Mouse (Mus musculus) liver, embryonic 13.5 days (tissue): ENCODE results near the gene Adipor2. TPM values are rescaled to one million over a fixed set of nuclear protein-coding genes. Genes with fewer than 3 reads are reported as not detected.

Experiments
- ATAC-seq: fragments of 200-750 bp; cut with Nextera tagmentation; 2 replicates; pipeline ENCODE4 v1.8.0; 2017; ENCODE audit warnings: low read depth, mild to moderate bottlenecking, moderate number of reproducible peaks, moderate library complexity
- DNase-seq: peaks from one replicate; pipeline ENCODE4 v3.0.0; 2022
- H3K27ac ChIP-seq: fragments of 300-500 bp; sonication (generic); 2 replicates; pipeline ENCODE4 v1.5.1; 2015; ENCODE audit warnings: moderate library complexity, mild to moderate bottlenecking, inconsistent platforms
- H3K27me3 ChIP-seq: fragments of 300-500 bp; sonication (generic); 2 replicates; pipeline ENCODE4 v1.6.1; 2015; ENCODE audit warnings: mild to moderate bottlenecking, inconsistent platforms
- H3K36me3 ChIP-seq: fragments of 300-500 bp; sonication (generic); 2 replicates; pipeline ENCODE4 v1.6.1; 2015; ENCODE audit warnings: mild to moderate bottlenecking, inconsistent platforms
- H3K4me1 ChIP-seq: fragments of 300-500 bp; sonication (generic); replicated peaks from 2 replicates; pipeline ENCODE4 v1.6.1; 2015; ENCODE audit warnings: inconsistent platforms
- H3K4me2 ChIP-seq: fragments of 300-500 bp; sonication (generic); 2 replicates; pipeline ENCODE4 v1.6.1; 2015; ENCODE audit warnings: inconsistent platforms, mild to moderate bottlenecking, moderate library complexity
- H3K4me3 ChIP-seq: fragments of 300-500 bp; sonication (generic); replicated peaks from 2 replicates; pipeline ENCODE4 v1.5.1; 2015; ENCODE audit warnings: mild to moderate bottlenecking, inconsistent platforms
- H3K9ac ChIP-seq: fragments of 300-500 bp; sonication (generic); 2 replicates; pipeline ENCODE4 v1.6.1; 2015; ENCODE audit warnings: mild to moderate bottlenecking, inconsistent platforms
- H3K9me3 ChIP-seq: fragments of 300-500 bp; sonication (generic); replicated peaks from 2 replicates; pipeline ENCODE4 v1.6.1; 2016; ENCODE audit warnings: inconsistent platforms
- WGBS: fragments of 180-500 bp; shearing (Covaris S2); methylation state at CpG from one replicate; pipeline ENCODE4 v1.1.7; 2015; ENCODE audit not compliant: insufficient replicate concordance; 5-methylcytosine and 5-hydroxymethylcytosine counted together
- polyA plus RNA-seq: library from polyadenylated mRNA; unstranded; fragments of >200 nt; fragmentation: Nextera tagmentation; extraction: Ambion mirVana; gene quantifications from 2 replicates; pipeline ENCODE4 v1.2.1, GENCODE M21; 2015

Gene Adipor2
- polyA plus RNA-seq, 1 experiment from 2014 or later: 33.3 TPM

DNA sequence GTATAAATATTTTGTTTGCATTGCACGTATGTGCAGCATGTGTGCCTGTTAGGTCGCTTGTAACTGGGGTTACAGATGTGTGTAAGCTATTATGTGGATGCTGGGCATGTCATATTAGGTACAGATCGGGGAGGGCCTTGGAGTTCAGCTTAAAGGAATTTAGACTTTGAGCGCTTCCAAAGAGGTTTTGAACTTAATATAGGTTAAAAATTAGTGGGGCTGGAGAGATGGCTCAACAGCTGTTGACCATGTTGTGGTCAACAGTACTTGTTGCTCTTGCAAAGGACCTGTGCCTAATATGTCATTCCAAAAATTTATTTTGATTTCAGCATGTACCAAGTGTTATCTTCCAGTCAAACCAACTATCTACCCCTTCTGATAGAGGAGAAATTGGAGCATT, 12.7 kb downstream of the Adipor2 start:
- Histone ChIP-seq H3K4me1 (peaks cover 30% of the 10 kb centered on the region), H3K36me3 (no peaks in the 10 kb centered on the region), H3K9me3 (no peaks in the 10 kb centered on the region), H3K27ac (no peak overlapping the region), H3K27me3 (no peaks in the 10 kb centered on the region), H3K9ac (no peak overlapping the region), H3K4me3 (no peak overlapping the region), H3K4me2 (no peak overlapping the region)
- WGBS: 72% methylated on average over 4 of the region's 4 CpGs
- DNase-seq (no peak), ATAC-seq (no peak)

GRCm38 (mm10) chr6:119402976-119403375, 14.5 kb downstream of the Adipor2 start:
- no peak for ATAC-seq
- DNase-seq: no peak
- Histone ChIP-seq H3K36me3 (no peaks in the 10 kb centered on the region), H3K27me3 (no peaks in the 10 kb centered on the region), H3K27ac (no peak overlapping the region), H3K4me2 (no peak overlapping the region), H3K4me3 (no peak overlapping the region), H3K4me1 (peaks cover 21% of the 10 kb centered on the region), H3K9ac (no peak overlapping the region), H3K9me3 (no peaks in the 10 kb centered on the region)
- WGBS: 54% methylated on average over 3 of the region's 3 CpGs

DNA sequence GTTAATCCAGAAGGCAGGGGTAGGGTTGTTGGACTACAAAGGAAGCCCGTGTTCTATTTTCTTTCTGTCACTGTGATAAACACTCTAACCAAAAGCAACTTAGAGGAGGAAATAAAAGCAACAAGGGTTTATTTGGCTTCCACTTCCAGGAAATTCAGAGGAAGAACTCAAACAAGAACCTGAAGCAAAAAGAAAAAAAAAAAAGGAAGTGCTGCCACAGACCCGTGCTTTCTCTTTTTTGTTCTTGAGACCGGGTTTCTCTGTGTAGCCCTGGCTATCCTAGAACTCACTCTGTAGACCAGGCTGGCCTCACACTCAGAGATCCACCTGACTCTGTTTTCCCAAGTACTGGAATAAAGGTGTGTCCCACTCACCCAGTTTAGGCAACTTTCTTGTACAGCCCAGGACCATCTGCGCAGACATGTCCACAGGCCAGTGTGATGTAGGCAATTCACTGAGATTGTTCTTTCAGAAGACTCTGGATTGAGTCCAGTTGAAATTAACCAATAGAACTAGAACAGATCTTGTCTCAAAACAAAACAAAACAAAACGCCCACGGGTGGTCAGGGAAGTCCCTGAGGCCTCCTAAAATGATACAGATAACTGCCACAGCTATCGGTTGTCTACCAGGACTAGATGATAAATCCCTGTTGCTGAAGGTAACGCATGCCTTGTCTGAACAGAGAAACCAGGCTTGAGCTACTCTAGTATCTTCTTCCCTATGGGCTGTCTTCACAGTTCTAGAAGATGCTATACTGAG, 15.8 kb downstream of the Adipor2 start:
- ATAC-seq (no peak), DNase-seq (no peak)
- no peaks in the 10 kb centered on the region for H3K36me3 ChIP-seq
- no peaks in the 10 kb centered on the region for H3K27me3 ChIP-seq
- no peak overlapping the region for H3K9ac ChIP-seq
- H3K27ac ChIP-seq: no peak overlapping the region
- H3K4me1 ChIP-seq: peaks cover 19% of the 10 kb centered on the region
- 41% methylated on average over 8 of the region's 8 CpGs for WGBS
- no peaks in the 10 kb centered on the region for H3K9me3 ChIP-seq
- H3K4me2 ChIP-seq: no peak overlapping the region
- H3K4me3 ChIP-seq: no peak overlapping the region

DNA sequence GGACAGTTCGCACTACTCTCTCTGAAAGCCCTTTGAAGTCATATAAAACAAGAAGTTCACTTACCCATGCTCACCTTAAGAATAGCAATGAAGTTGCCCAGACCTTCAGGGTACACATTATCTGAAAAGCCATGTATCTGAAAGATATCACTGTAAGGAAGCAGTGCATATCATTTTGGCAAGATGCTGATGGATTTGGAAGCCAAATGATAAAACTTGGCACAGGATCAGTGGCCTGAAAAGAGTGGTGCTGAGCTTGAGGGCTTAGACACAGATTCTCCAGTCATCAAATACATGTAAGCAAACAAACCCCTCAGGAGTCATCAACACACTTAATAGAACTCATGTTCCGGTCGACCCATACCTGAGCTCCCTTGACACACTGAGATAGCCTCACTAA, 16.9 kb downstream of the Adipor2 start:
- no peaks in the 10 kb centered on the region for H3K27me3 ChIP-seq
- no peak overlapping the region for H3K9ac ChIP-seq
- H3K4me1 ChIP-seq: peaks cover 29% of the 10 kb centered on the region
- no peak overlapping the region for H3K4me2 ChIP-seq
- no peak for ATAC-seq
- 90% methylated on average over 3 of the region's 3 CpGs for WGBS
- DNase-seq: no peak
- no peak overlapping the region for H3K4me3 ChIP-seq
- H3K36me3 ChIP-seq: no peaks in the 10 kb centered on the region
- H3K27ac ChIP-seq: no peak overlapping the region
- no peaks in the 10 kb centered on the region for H3K9me3 ChIP-seq

GRCm38 (mm10) chr6:119399371-119399770, 18.1 kb downstream of the Adipor2 start:
- Histone ChIP-seq H3K4me2 (no peak overlapping the region), H3K36me3 (no peaks in the 10 kb centered on the region), H3K27ac (no peak overlapping the region), H3K4me3 (no peak overlapping the region), H3K9me3 (no peaks in the 10 kb centered on the region), H3K9ac (no peak overlapping the region), H3K27me3 (no peaks in the 10 kb centered on the region), H3K4me1 (peaks cover 35% of the 10 kb centered on the region)
- ATAC-seq (no peak), DNase-seq (no peak)
- 73% methylated on average over 3 of the region's 3 CpGs for WGBS

GRCm38 (mm10) chr6:119396309-119396634, 21.2 kb downstream of the Adipor2 start:
- H3K36me3 ChIP-seq: no peaks in the 10 kb centered on the region
- H3K27me3 ChIP-seq: no peaks in the 10 kb centered on the region
- H3K27ac ChIP-seq: no peak overlapping the region; the same call in 1 of the 2 replicates
- peak; percentile 47 for ATAC-seq
- DNase-seq: no peak
- H3K4me3 ChIP-seq: no peak overlapping the region
- no peak overlapping the region for H3K4me2 ChIP-seq
- H3K9ac ChIP-seq: no peak overlapping the region
- no peaks in the 10 kb centered on the region for H3K9me3 ChIP-seq
- WGBS: 23% methylated on average over 5 of the region's 5 CpGs
- H3K4me1 ChIP-seq: peaks cover 16% of the 10 kb centered on the region

- Histone ChIP-seq H3K36me3 (no peaks in the 10 kb centered on the region), H3K4me2 (peak overlapping the region; percentile 7), H3K27ac (peak overlapping the region; percentile 4; the same call in 1 of the 2 replicates), H3K9me3 (no peaks in the 10 kb centered on the region), H3K27me3 (no peaks in the 10 kb centered on the region), H3K4me1 (peaks cover 16% of the 10 kb centered on the region), H3K9ac (no peak overlapping the region), H3K4me3 (no peak overlapping the region)
- 36% methylated on average over 14 of the region's 14 CpGs for WGBS
- peak; percentile 34; the same call in 1 of the 2 replicates for ATAC-seq
- DNase-seq: no peak
Observed at GRCm38 (mm10) chr6:119395421-119396308, 21.8 kb downstream of the Adipor2 start.

DNA sequence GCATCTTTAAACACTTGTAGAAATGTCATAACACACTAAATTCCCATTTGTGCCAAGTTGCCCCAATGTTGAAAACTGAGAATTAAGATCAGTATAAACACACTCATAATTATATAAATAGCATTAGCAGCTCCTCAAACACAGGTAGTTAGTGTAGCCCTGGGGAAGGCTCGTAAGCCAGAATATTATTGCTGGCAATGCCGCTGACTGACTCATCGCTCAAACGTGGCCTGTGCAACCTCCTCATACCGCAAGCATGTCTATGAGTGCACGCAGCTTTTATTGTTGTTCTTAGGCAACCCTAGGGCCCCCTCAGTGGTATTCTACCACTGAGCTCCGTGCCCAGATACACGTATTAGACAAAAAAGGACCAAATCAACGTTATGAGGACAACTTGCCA, 24.7 kb downstream of the Adipor2 start:
- Histone ChIP-seq H3K27ac (no peak overlapping the region), H3K9me3 (no peaks in the 10 kb centered on the region), H3K27me3 (no peaks in the 10 kb centered on the region), H3K9ac (no peak overlapping the region), H3K36me3 (no peaks in the 10 kb centered on the region), H3K4me1 (peaks cover 27% of the 10 kb centered on the region), H3K4me3 (no peak overlapping the region), H3K4me2 (no peak overlapping the region)
- WGBS: 78% methylated on average over 9 of the region's 9 CpGs
- ATAC-seq: no peak
- no peak for DNase-seq

DNA sequence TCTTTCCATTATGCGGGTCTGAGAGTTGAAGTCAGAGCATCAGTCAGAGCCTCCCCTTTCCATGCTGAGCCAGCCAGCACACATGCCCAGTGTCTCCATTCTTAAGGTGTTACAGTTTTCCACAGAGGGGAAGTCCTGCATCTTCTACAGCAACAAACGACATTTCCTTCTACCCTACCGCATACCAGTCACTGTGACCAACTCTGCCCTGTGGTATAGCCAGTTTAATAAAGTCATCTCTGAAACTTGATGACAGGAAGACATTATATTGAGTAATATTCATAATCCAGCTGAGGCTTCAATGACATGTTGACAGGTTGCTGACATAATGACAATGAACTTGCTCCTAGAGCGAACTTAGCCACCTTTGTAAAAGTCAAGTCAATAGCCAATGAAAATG, 26.8 kb downstream of the Adipor2 start:
- ATAC-seq (no peak), DNase-seq (no peak)
- Histone ChIP-seq H3K27ac (no peak overlapping the region), H3K36me3 (no peaks in the 10 kb centered on the region), H3K9me3 (no peaks in the 10 kb centered on the region), H3K4me1 (peaks cover 34% of the 10 kb centered on the region), H3K27me3 (no peaks in the 10 kb centered on the region), H3K4me3 (no peak overlapping the region), H3K4me2 (no peak overlapping the region), H3K9ac (no peak overlapping the region)
- WGBS: 79% methylated on average over 4 of the region's 4 CpGs

DNA sequence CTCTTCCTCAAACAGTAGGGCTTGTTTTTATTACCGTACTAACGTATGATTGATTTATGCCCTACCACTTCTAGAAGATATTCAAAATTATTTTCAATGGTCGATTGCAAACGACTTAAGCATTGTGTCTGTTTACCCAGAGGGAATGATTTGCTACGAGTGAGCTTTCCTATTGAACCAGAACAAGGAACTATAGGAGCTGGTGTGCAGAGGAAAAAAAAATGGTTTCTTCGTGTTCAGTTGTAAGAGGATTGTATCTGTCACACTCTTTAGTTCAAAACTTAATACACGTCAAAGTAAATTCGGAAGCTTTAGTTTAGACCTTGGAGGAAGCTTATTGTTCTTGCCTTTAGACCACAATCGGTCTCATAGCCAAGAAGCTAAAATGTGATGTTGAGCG, 28.4 kb downstream of the Adipor2 start:
- Histone ChIP-seq H3K9me3 (no peaks in the 10 kb centered on the region), H3K9ac (peak overlapping the region; percentile 76), H3K4me1 (peaks cover 36% of the 10 kb centered on the region), H3K36me3 (peaks cover 7% of the 10 kb centered on the region; the same call in 1 of the 2 replicates), H3K4me3 (peak overlapping the region; percentile 94), H3K27me3 (no peaks in the 10 kb centered on the region), H3K27ac (peak overlapping the region; percentile 81), H3K4me2 (peak overlapping the region; percentile 63)
- 14% methylated on average over 10 of the region's 10 CpGs for WGBS
- ATAC-seq: no peak
- no peak for DNase-seq

DNA sequence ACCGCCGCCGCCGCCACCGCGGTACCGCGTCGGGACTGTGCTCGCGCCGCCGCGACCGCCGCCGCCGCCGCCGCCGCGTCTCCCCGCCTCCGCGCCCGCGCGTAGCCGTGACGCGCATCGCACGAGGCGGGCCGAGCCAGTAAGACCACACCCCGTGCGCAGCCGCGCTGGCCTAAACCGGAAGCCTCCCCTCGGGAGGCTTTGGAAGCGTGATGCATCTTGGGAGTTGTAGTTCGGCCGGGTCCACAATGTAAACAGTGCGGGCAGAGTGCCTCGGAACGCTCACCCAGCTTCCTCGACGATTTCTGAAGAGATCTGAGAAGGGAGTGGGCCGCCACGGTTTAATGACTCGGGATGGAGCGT, 28.9 kb downstream of the Adipor2 start:
- ATAC-seq: peak; percentile 98
- H3K4me1 ChIP-seq: peaks cover 37% of the 10 kb centered on the region
- peak overlapping the region; percentile 94 for H3K4me3 ChIP-seq
- WGBS: under 1% methylated on average over 53 of the region's 53 CpGs
- H3K27ac ChIP-seq: peak overlapping the region; percentile 87
- peak overlapping the region; percentile 96 for H3K9ac ChIP-seq
- peak; percentile 94 for DNase-seq
- H3K4me2 ChIP-seq: peak overlapping the region; percentile 79
- H3K36me3 ChIP-seq: peaks cover 12% of the 10 kb centered on the region
- no peaks in the 10 kb centered on the region for H3K9me3 ChIP-seq
- H3K27me3 ChIP-seq: no peaks in the 10 kb centered on the region
